Mouse (Mus musculus) midbrain, postnatal 0 days (tissue): Measurements from ENCODE around the gene Hgd. TPM values are rescaled to one million over a fixed set of nuclear protein-coding genes. Genes with fewer than 3 reads are reported as not detected.

ENCODE experiments used
- ATAC-seq: fragments of 200-750 bp; cut with Nextera tagmentation; 2 replicates; pipeline ENCODE4 v1.8.0; 2017; ENCODE audit warnings: moderate number of reproducible peaks, mild to moderate bottlenecking, moderate TSS enrichment, moderate library complexity; ENCODE audit not compliant: low FRiP score
- DNase-seq: peaks from one replicate; pipeline ENCODE4 v3.0.0-alpha.2; 2015; ENCODE audit warnings: low spot score
- H3K27ac ChIP-seq: fragments of 300-500 bp; sonication (generic); 2 replicates; pipeline ENCODE4 v1.5.1; 2014; ENCODE audit warnings: low read depth, mild to moderate bottlenecking, low read length, mixed read lengths
- H3K27me3 ChIP-seq: fragments of 300-500 bp; sonication (generic); 2 replicates; pipeline ENCODE4 v1.6.1; 2014; ENCODE audit warnings: low read length, control low read depth, mixed read lengths; ENCODE audit not compliant: insufficient read depth
- H3K36me3 ChIP-seq: fragments of 300-500 bp; sonication (generic); 2 replicates; pipeline ENCODE4 v1.6.1; 2014; ENCODE audit warnings: low read length, control low read depth, mixed read lengths; ENCODE audit not compliant: insufficient read depth
- H3K4me1 ChIP-seq: fragments of 300-500 bp; sonication (generic); 2 replicates; pipeline ENCODE4 v1.6.1; 2014; ENCODE audit warnings: mild to moderate bottlenecking, control low read depth, antibody characterized with exemption, low read length, mixed read lengths; ENCODE audit not compliant: insufficient read depth
- H3K4me2 ChIP-seq: fragments of 300-500 bp; sonication (generic); 2 replicates; pipeline ENCODE4 v1.6.1; 2014; ENCODE audit warnings: low read depth, mild to moderate bottlenecking, low read length, mixed read lengths; ENCODE audit not compliant: poor library complexity, severe bottlenecking
- H3K4me3 ChIP-seq: fragments of 300-500 bp; sonication (generic); 2 replicates; pipeline ENCODE4 v1.5.1; 2014; ENCODE audit warnings: low read depth, mild to moderate bottlenecking, low read length, moderate library complexity
- H3K9ac ChIP-seq: fragments of 300-500 bp; sonication (generic); replicated peaks from 2 replicates; pipeline ENCODE4 v1.6.1; 2014; ENCODE audit warnings: mild to moderate bottlenecking, low read length, moderate library complexity, mixed read lengths; ENCODE audit not compliant: poor library complexity, severe bottlenecking
- H3K9me3 ChIP-seq: fragments of 300-500 bp; sonication (generic); 2 replicates; pipeline ENCODE4 v1.6.1; 2016; ENCODE audit warnings: low read length, control low read depth
- CTCF ChIP-seq: IDR thresholded peaks from 2 replicates; pipeline ENCODE4 v1.5.1; 2016; ENCODE audit warnings: antibody characterized with exemption, mild to moderate bottlenecking
- WGBS: fragments of 180-500 bp; shearing (Covaris S2); extraction: QIAGEN DNeasy Blood & Tissue Kit; methylation state at CpG from one replicate; pipeline ENCODE4 v1.1.7; 2014; 5-methylcytosine and 5-hydroxymethylcytosine counted together
- polyA plus RNA-seq: library from polyadenylated mRNA; unstranded; fragments of >200 nt; fragmentation: Nextera tagmentation; extraction: Ambion mirVana; gene quantifications from 2 replicates; pipeline ENCODE4 v1.2.1, GENCODE M21; 2015
- total RNA-seq: library from RNA; depleted of rRNA; stranded (reverse); fragments of >200 nt; gene quantifications from 2 replicates; pipeline ENCODE4 v1.2.3, GENCODE M21; 2014

The Hgd gene
- total and polyA plus RNA-seq, 2 experiments from 2014 or later = 0.27 to 0.43 TPM

DNA sequence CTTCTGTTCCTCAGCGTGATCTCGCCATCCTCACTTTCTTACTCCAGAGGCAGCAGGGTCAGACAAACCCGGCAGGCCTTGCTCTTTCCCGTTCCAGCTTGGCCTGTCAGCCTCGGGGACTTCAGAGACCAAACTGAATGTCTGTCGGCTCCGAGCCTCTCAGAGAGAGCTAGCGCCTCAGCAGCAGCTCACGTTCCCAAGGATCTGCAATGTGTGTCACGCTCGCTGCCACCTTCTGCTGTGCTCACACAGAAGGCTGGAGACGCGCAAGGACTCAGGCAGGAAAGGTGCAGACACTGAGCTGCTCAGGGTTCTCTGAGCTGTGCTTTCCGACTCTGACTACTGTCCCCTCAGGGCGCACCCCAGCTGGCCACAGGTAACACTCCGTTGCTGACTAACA is 67.1 kb downstream of the Hgd start:
- H3K9ac ChIP-seq = no peak overlapping the region
- DNase-seq (no peak), ATAC-seq (no peak)
- H3K9me3 ChIP-seq = no peaks in the 10 kb centered on the region
- WGBS = 92% methylated on average over 16 of the region's 16 CpGs
- H3K4me2 ChIP-seq = no peak overlapping the region
- no peak overlapping the region for H3K4me3 ChIP-seq
- no peak for TF ChIP-seq CTCF
- no peaks in the 10 kb centered on the region for H3K4me1 ChIP-seq
- no peaks in the 10 kb centered on the region for H3K27me3 ChIP-seq
- H3K27ac ChIP-seq = no peak overlapping the region
- peaks cover 26% of the 10 kb centered on the region for H3K36me3 ChIP-seq

DNA sequence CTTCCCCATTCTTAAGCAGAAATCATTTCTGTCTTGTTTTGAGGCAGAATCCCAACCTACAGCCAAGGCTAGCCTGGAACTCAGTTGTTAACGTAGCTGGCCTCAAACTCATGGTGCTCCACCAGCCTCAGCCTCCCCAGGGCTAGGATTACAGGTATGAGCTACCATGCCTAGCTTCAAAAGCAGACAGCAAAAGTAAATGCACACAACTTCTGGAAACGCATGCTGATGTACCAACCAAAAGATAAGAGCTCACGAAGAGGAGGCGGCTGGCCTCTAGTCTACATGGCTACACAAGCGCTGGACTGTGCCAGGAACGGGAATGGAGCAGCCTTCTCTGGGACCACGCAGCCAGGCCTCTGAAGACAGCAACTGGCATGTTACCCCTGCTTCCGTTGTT is 68.0 kb downstream of the Hgd start:
- no peak for TF ChIP-seq CTCF
- DNase-seq (no peak), ATAC-seq (no peak)
- peaks cover 26% of the 10 kb centered on the region for H3K36me3 ChIP-seq
- H3K9ac ChIP-seq = no peak overlapping the region
- H3K27ac ChIP-seq = no peak overlapping the region
- peaks cover 3% of the 10 kb centered on the region; the same call in 1 of the 2 replicates for H3K4me1 ChIP-seq
- H3K4me2 ChIP-seq = no peak overlapping the region
- 94% methylated on average over 8 of the region's 8 CpGs for WGBS
- no peaks in the 10 kb centered on the region for H3K27me3 ChIP-seq
- H3K9me3 ChIP-seq = no peaks in the 10 kb centered on the region
- H3K4me3 ChIP-seq = no peak overlapping the region

DNA sequence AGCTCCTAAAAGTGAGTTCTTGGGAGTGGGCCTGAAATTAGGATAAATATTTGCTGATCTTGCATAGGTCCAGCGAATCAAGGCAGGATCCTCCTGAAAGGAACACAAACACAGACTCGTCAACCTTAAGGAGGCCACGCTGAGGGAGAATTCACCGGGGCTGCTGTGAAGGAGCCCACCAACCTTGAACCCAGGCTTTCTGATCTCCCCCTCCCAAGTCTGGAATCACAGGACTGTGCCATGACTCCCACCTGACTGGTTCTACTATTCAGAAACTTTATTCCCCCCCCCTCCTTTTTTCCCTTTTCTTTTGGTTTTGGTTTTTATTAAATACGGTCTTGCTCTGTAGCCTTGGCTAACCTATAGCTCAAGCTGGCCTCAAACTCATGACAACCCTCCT is 69.1 kb downstream of the Hgd start:
- Histone ChIP-seq H3K4me1 (peaks cover 5% of the 10 kb centered on the region; the same call in 1 of the 2 replicates), H3K27ac (no peak overlapping the region), H3K4me3 (no peak overlapping the region), H3K27me3 (no peaks in the 10 kb centered on the region), H3K4me2 (no peak overlapping the region), H3K9me3 (no peaks in the 10 kb centered on the region), H3K36me3 (peaks cover 26% of the 10 kb centered on the region), H3K9ac (no peak overlapping the region)
- TF ChIP-seq CTCF = no peak
- ATAC-seq = no peak
- no peak for DNase-seq
- 91% methylated on average over 5 of the region's 5 CpGs for WGBS

DNA sequence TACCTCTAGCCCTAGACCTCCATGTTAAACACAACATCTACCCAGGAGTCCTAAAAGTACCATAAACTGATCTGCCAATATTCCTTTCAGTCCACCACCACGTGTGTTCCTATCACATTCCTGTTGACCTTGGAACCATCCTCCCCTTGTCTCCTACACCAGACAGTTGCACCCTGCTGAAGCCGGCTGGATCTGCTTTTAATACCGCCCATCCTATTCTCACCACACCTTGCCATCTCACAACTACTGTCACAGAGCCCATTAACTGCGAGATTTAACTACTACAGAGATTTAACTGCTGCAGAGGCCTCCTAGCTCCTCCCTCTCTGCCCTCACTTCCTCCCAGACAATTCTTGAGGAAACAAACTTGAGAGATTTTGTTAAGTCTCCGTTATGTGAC is 71.5 kb downstream of the Hgd start:
- TF ChIP-seq CTCF = no peak
- Histone ChIP-seq H3K9me3 (no peaks in the 10 kb centered on the region), H3K27me3 (no peaks in the 10 kb centered on the region), H3K4me1 (peaks cover 5% of the 10 kb centered on the region; the same call in 1 of the 2 replicates), H3K36me3 (peaks cover 15% of the 10 kb centered on the region), H3K9ac (no peak overlapping the region), H3K4me2 (no peak overlapping the region), H3K4me3 (no peak overlapping the region), H3K27ac (no peak overlapping the region)
- ATAC-seq (no peak), DNase-seq (no peak)
- 89% methylated on average over 5 of the region's 5 CpGs for WGBS

DNA sequence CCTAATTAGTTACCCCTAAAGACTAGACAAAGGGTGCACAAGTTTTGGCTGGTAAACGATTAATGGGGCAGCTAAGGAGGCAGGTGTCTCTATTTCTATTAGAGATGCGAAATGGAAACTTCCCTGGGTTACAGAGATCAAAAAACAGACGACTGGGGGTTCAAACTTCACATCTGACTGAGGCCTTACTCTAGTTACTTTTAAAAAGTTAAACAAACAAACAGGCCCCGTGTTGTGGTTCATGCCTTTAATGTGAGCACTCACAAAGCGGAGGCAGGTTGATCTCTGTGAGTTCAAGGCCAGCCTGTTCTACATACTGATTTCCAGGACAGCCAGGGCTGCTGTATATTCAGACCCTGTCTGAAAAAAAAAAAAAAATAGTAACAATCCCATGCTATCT is 72.7 kb downstream of the Hgd start:
- Histone ChIP-seq H3K9ac (no peak overlapping the region), H3K4me3 (peak overlapping the region; percentile 72), H3K36me3 (peaks cover 6% of the 10 kb centered on the region), H3K27me3 (no peaks in the 10 kb centered on the region), H3K9me3 (no peaks in the 10 kb centered on the region), H3K4me1 (peaks cover 5% of the 10 kb centered on the region; the same call in 1 of the 2 replicates), H3K4me2 (peak overlapping the region; percentile 67), H3K27ac (no peak overlapping the region)
- WGBS = 81% methylated on average over 5 of the region's 5 CpGs
- no peak for ATAC-seq
- TF ChIP-seq CTCF = no peak
- DNase-seq = no peak

DNA sequence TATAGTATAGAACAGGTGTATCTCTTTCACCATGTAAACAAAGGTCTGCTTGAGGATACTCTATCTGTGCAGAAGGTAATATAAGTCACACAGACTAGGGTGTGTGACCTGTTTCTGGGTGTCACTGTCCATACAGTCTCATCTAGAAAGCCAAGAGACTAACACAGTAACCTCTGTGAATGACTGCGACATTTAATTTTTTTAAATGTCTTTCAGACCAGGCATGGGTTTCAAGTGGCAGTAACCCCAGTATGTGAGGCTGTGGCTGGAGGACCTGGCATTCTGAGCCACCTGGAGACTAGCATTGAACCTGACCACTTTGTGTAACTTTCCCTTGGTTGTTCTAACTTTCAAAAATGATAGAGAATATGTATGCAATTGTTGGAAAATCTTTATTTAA is 73.1 kb downstream of the Hgd start:
- ATAC-seq (no peak), DNase-seq (no peak)
- no peak for TF ChIP-seq CTCF
- no peak overlapping the region for H3K27ac ChIP-seq
- peak overlapping the region; percentile 67 for H3K4me2 ChIP-seq
- 0 out of 2 replicates have a peak overlapping the region, but pooled peaks have one; percentile 44 for H3K9ac ChIP-seq
- H3K9me3 ChIP-seq = no peaks in the 10 kb centered on the region
- H3K4me1 ChIP-seq = peaks cover 5% of the 10 kb centered on the region; the same call in 1 of the 2 replicates
- WGBS = 88% methylated on average over 1 of the region's 1 CpGs
- peak overlapping the region; percentile 72 for H3K4me3 ChIP-seq
- peaks cover 2% of the 10 kb centered on the region; the same call in 1 of the 2 replicates for H3K36me3 ChIP-seq
- H3K27me3 ChIP-seq = no peaks in the 10 kb centered on the region
